20 mouse cellular contexts compared by ENCODE assay signal in genomic region chr2:170728864-170729263, GRCm38 (mm10). TPM values are rescaled to one million over a fixed set of nuclear protein-coding genes. Genes with fewer than 3 reads are reported as not detected.
DNase-seq lines count a peak whose midpoint lies in the region; ATAC-seq and TF ChIP-seq lines count a peak whose summit lies in the region.
"Had no signal": no experiment of that assay in that cellular context is flagged by ENCODE, and none has a peak within 500 bp of the region (broad histone marks: within the 10 kb centered on the region; RNA-seq: fewer than 3 reads in every experiment).

No protein-coding gene starts in this region.

- no peak overlapping the region for H3K9ac ChIP-seq in forebrain, postnatal 0 days
- no peak overlapping the region for H3K9ac ChIP-seq in forebrain, embryonic 15.5 days (replicated peaks)
- H3K9ac ChIP-seq: embryonic facial prominence, embryonic 12.5 days; forebrain, embryonic 13.5 days had no signal

- ATAC-seq in forebrain, postnatal 0 days: no peak
- ATAC-seq in forebrain, embryonic 15.5 days (replicated peaks): no peak
- ATAC-seq: forebrain, embryonic 13.5 days; forebrain, embryonic 16.5 days had no signal

- 70% methylated on average over 9 of the region's 9 CpGs for WGBS in forebrain, postnatal 0 days
- WGBS in forebrain, embryonic 15.5 days: 80% methylated on average over 9 of the region's 9 CpGs
- WGBS in heart, embryonic 10.5 days: 88% methylated on average over 9 of the region's 9 CpGs

- H3K27ac ChIP-seq in forebrain, postnatal 0 days (ENCODE audit: low read depth, low read length): no peak overlapping the region
- H3K27ac ChIP-seq in forebrain, embryonic 15.5 days (replicated peaks): no peak overlapping the region
- no peak overlapping the region for H3K27ac ChIP-seq in heart, embryonic 10.5 days
- H3K27ac ChIP-seq: embryonic facial prominence, embryonic 10.5 days; embryonic facial prominence, embryonic 12.5 days; forebrain, embryonic 13.5 days had no signal

- intact Hi-C loops in heart, postnatal 36 days (cut with DNase I): no loop called here

- H3K4me1 ChIP-seq in forebrain, postnatal 0 days (ENCODE audit: insufficient read depth): no peaks in the 10 kb centered on the region
- peaks cover 23% of the 10 kb centered on the region for H3K4me1 ChIP-seq in forebrain, embryonic 15.5 days
- peaks cover 48% of the 10 kb centered on the region for H3K4me1 ChIP-seq in heart, embryonic 10.5 days

- H3K4me3 ChIP-seq in forebrain, postnatal 0 days (ENCODE audit: low read depth, low read length): no peak overlapping the region
- H3K4me3 ChIP-seq in forebrain, embryonic 15.5 days: no peak overlapping the region
- H3K4me3 ChIP-seq in heart, embryonic 10.5 days: no peak overlapping the region
- H3K4me3 ChIP-seq: embryonic facial prominence, embryonic 10.5 days; embryonic facial prominence, embryonic 12.5 days; forebrain, embryonic 13.5 days had no signal

- H3K4me2 ChIP-seq in forebrain, postnatal 0 days (ENCODE audit: low read depth): no peak overlapping the region
- no peak overlapping the region for H3K4me2 ChIP-seq in forebrain, embryonic 15.5 days (replicated peaks)
- H3K4me2 ChIP-seq: embryonic facial prominence, embryonic 12.5 days; forebrain, embryonic 13.5 days had no signal

- H3K9me3 ChIP-seq in forebrain, postnatal 0 days (ENCODE audit: low read length): no peaks in the 10 kb centered on the region
- H3K9me3 ChIP-seq in forebrain, embryonic 15.5 days: no peaks in the 10 kb centered on the region
- H3K9me3 ChIP-seq in heart, embryonic 10.5 days: no peaks in the 10 kb centered on the region
- H3K9me3 ChIP-seq: embryonic facial prominence, embryonic 10.5 days; embryonic facial prominence, embryonic 12.5 days; forebrain, embryonic 13.5 days had no signal

- no peaks in the 10 kb centered on the region for H3K27me3 ChIP-seq in forebrain, postnatal 0 days (ENCODE audit: insufficient read depth, low read length)
- no peaks in the 10 kb centered on the region for H3K27me3 ChIP-seq in forebrain, embryonic 15.5 days
- H3K27me3 ChIP-seq in heart, embryonic 10.5 days (ENCODE audit: insufficient read depth, poor library complexity, severe bottlenecking): peaks cover 21% of the 10 kb centered on the region
- H3K27me3 ChIP-seq: forebrain, embryonic 13.5 days had no signal

- DNase-seq in forebrain, postnatal 0 days: peak; percentile 52
- DNase-seq in heart, embryonic 10.5 days (ENCODE audit: low spot score): peak; percentile 70
- no peak for DNase-seq in heart, postnatal 36 days
- peak; percentile 56 for DNase-seq in brain, adult 2 months (ENCODE audit: low read depth, low spot score)
- no peak for DNase-seq in ovary, postnatal 36 days (ENCODE audit: low spot score)
- DNase-seq: adrenal gland, adult 2 months; adrenal gland, postnatal 10 days; adrenal gland, postnatal 25 days; cerebellum, adult 11-12 months; cerebellum, adult 2 months; cerebellum, adult 9-10 months; cerebellum, postnatal 10 days; cerebellum, postnatal 25 days had no signal

- TF ChIP-seq CTCF in forebrain, postnatal 0 days (IDR thresholded peaks at IDR 0.05; ENCODE audit: low read depth): no peak

- H3K36me3 ChIP-seq in forebrain, postnatal 0 days (ENCODE audit: insufficient read depth): no peaks in the 10 kb centered on the region
- no peaks in the 10 kb centered on the region for H3K36me3 ChIP-seq in forebrain, embryonic 15.5 days
- no peaks in the 10 kb centered on the region for H3K36me3 ChIP-seq in heart, embryonic 10.5 days
- H3K36me3 ChIP-seq: embryonic facial prominence, embryonic 10.5 days; embryonic facial prominence, embryonic 12.5 days had no signal

RNA-seq across cellular contexts. Expression of gene Dok5, which starts 2.7 kb away (rescaled TPM):
- total RNA-seq in forebrain, postnatal 0 days (2014; rRNA removed): 50.2 and 93.9 TPM in 2 replicates
- polyA plus RNA-seq in forebrain, postnatal 0 days (2015; fragmentation: Nextera tagmentation; extraction: Ambion mirVana): 79.9 and 128 TPM in 2 replicates
- 73.9 and 76.7 TPM in 2 replicates for polyA plus RNA-seq in forebrain, embryonic 15.5 days (2015; fragmentation: Nextera tagmentation; extraction: Ambion mirVana)
- 6.9 and 7.9 TPM in 2 replicates for polyA plus RNA-seq in heart, embryonic 10.5 days (2016; fragmentation: Nextera tagmentation; extraction: Ambion mirVana)
- under 1 TPM in 1 of 2 experiments, not detected in 1; 0.14 TPM for total RNA-seq in heart, postnatal 36 days (2021)
- total RNA-seq: MEL had no signal
- polyA plus RNA-seq: C2C12 had no signal

Comparison
In these comparisons a context has a peak if more than half of its experiments do, and no peak if none do; other contexts are left out.
1. DNase-seq: peak in forebrain, postnatal 0 days (single experiment), heart, embryonic 10.5 days (single experiment) and brain, adult 2 months (single experiment); none in heart, postnatal 36 days (0 of 2) and ovary, postnatal 36 days (single experiment).